Mouse (Mus musculus): ENCODE results near the gene Styxl1.

- no peak for TF ChIP-seq CTCF (IDR thresholded peaks at IDR 0.05; ENCODE audit: control insufficient read depth, insufficient read depth, insufficient replicate concordance, low read depth, low read length)
- no peak for TF ChIP-seq POLR2A (IDR thresholded peaks at IDR 0.05; ENCODE audit: control insufficient read depth, low read depth, low read length)
Measured at GRCm38 (mm10) chr5:135730278-135730677, 47.9 kb downstream of the Styxl1 start.

Data from testis, adult 2 months (tissue).